Mouse (Mus musculus) gonadal fat pad, adult 2 months (tissue): ENCODE results near the gene Ndrg2. TPM values are rescaled to one million over a fixed set of nuclear protein-coding genes. Genes with fewer than 3 reads are reported as not detected.
"Not testable (repeated sequence)": the region's sequence is repeated elsewhere in the genome, so short reads cannot be mapped to it uniquely, and the experiment has no call there.

Source experiments
- DNase-seq: peaks from one replicate; pipeline ENCODE4 v3.0.0-alpha.2; 2012; ENCODE audit warnings: low read depth
- polyA plus RNA-seq: library from polyadenylated mRNA; depleted of rRNA; stranded (reverse); fragments of >200 nt; gene quantifications from 2 replicates; pipeline ENCODE4 v1.2.3, GENCODE M21; 2012; rRNA removed

Gene Ndrg2
- polyA plus RNA-seq, 1 experiment, result 178 TPM

DNA sequence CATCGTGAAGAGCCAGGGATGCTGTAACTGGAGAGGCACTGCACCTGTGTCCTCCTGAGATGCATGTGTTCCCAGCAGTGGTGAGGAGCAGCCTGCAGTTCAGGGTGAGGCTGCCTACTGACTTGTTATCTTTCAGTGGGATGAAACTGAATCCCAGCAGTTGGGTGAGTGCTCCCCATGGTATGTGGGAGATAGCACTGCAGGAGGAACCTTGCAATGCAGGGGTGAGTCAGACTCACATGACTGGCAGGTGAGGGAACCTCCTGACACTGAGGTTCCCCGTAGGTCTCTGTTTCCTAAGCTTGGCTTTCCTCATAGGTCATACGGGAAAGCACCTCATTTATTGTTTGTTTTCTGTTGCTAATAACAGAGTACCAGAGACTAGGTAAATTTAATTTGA, 36.4 kb downstream of the Ndrg2 start:
- no peak for DNase-seq

DNA sequence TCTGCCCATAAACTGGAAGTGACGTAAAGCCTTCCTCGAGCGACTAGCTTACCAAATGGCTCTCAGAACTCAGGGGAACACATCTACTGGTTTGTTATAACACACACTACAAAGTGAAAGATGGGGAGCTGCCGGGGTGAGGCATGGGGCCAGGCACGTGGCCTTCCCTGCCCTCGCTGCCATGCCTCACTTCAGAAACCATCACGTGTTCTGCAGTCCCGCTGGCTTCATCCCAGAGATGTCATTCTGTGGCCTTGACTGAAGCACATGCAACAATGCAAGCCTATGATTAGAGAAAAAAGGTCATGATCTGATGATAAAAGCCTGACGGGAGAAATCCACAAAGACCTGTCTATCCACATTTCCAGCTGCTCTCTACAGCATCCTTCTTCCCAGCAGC, 42.2 kb downstream of the Ndrg2 start:
- DNase-seq, result no peak

DNA sequence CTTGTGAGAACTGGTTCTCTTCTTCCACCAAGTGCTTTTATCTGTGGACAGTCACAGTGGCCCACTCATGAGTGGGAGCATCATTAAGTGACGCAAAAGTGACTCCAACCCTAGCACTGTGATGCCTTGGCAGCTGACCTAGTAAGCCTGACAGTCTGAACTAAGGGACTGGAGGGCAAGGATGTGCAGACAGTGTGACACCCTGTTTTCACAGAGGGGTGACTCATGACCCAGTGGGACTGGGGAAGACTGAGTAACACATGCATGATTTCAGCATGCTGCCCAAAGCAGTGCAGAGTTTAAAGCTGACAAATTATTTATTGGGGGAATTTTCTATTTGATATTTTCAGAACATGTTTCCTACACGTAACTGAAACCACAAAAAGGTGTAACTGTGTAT, 43.2 kb downstream of the Ndrg2 start:
- no peak for DNase-seq

DNA sequence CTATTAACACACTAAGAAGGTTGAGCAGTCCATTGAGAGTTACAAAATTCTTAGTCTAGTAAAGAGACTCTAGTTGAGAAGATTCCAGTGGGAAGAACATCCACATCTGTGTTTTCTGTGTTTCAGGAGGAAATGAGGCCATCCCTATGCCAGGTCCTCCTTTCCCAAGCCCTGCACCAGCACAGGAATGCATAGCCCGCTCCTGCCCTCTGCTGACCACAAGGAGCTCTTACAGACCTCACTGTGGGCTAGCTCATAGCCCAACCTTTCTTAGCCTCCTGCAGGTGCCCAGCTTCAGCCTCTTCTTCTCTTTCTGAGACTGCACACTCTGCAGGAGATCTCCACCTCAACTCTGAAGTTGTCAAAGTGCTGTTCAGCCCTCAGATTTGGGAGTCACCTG, 50.4 kb downstream of the Ndrg2 start:
- DNase-seq, result not testable (repeated sequence)

DNA sequence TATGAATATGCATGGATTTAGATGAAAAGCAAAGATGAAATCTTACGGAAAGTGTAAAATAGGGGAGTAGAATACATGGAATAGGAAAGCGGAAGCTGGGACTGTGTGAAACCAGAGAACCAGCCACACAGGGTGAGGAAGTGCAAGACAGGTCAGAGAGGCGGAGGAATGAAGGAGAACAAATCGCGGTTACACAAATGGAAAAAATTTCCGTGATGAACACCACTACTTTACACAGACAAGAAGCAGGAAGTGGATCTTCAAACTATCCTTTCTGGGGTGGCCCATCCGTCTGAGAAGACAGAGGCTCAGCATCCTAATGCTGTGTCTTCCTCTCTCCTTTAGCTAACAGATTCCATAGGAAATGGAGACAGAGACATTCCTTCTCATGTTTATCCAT, 58.7 kb downstream of the Ndrg2 start:
- DNase-seq, result not testable (repeated sequence)

Other genes with a start within 250 kb of the Ndrg2 start
- not detected in 2 replicates for gene Gm17079, start 218.7 kb downstream of the Ndrg2 start, polyA plus RNA-seq
- not detected in 2 replicates for gene Gm5800, start 197.0 kb downstream of the Ndrg2 start, polyA plus RNA-seq
- not detected in 2 replicates for gene Ang4, start 140.6 kb downstream of the Ndrg2 start, polyA plus RNA-seq
- gene AY358078, start 114.1 kb downstream of the Ndrg2 start, polyA plus RNA-seq, result not detected in 2 replicates
- gene Ear6, start 60.5 kb downstream of the Ndrg2 start, polyA plus RNA-seq, result 0.34 TPM in 1 of 2 replicates, not detected in the other
- gene Mettl17, start 29.3 kb downstream of the Ndrg2 start, polyA plus RNA-seq, result 30.5 and 32.8 TPM in 2 replicates
- gene Slc39a2, start 21.3 kb downstream of the Ndrg2 start, polyA plus RNA-seq, result 0.51 and 0.77 TPM in 2 replicates
- 1.6 and 2.3 TPM in 2 replicates for gene Tppp2, start 4.3 kb upstream of the Ndrg2 start, polyA plus RNA-seq
- 210 and 501 TPM in 2 replicates for gene Rnase13, start 8.6 kb upstream of the Ndrg2 start, polyA plus RNA-seq
- gene Arhgef40, start 70.6 kb upstream of the Ndrg2 start, polyA plus RNA-seq, result 103 and 141 TPM in 2 replicates
- 0.51 and 0.55 TPM in 2 replicates for gene Tmem253, start 101.5 kb upstream of the Ndrg2 start, polyA plus RNA-seq
- 65.7 and 74.2 TPM in 2 replicates for gene Zfp219, start 106.6 kb upstream of the Ndrg2 start, polyA plus RNA-seq
- gene Olfr221, start 128.3 kb upstream of the Ndrg2 start, polyA plus RNA-seq, result not detected in 2 replicates
- 62.5 and 71.6 TPM in 2 replicates for gene Hnrnpc, start 189.9 kb upstream of the Ndrg2 start, polyA plus RNA-seq
- 4.0 and 4.4 TPM in 2 replicates for gene Rpgrip1, start 196.5 kb upstream of the Ndrg2 start, polyA plus RNA-seq